Mouse (Mus musculus) kidney, adult 18-20 months (tissue): ENCODE data around the gene Helz2.

Experiments
- DNase-seq: peaks from one replicate; pipeline ENCODE4 v3.0.0; 2021

The Helz2 gene

GRCm38 (mm10) chr2:181241602-181242313 lies at the start of gene Helz2:
Helz2 (minus strand) TSS chr2:181242027.
- DNase-seq = peak; percentile 58

- no peak for DNase-seq
Measured at GRCm38 (mm10) chr2:181290937-181291336, 49.1 kb upstream of the Helz2 start.

GRCm38 (mm10) chr2:181288691-181289090 lies 46.9 kb upstream of the Helz2 start:
- DNase-seq = no peak

- DNase-seq = peak; percentile 93
Measured at GRCm38 (mm10) chr2:181287958-181288350, 46.1 kb upstream of the Helz2 start, which contains the start of gene Gmeb2. Gmeb2 (minus strand) TSS chr2:181288035.

GRCm38 (mm10) chr2:181287338-181287957 lies 45.6 kb upstream of the Helz2 start:
- DNase-seq = peak; percentile 86

GRCm38 (mm10) chr2:181286629-181287337 lies 45.0 kb upstream of the Helz2 start:
- DNase-seq = no peak

GRCm38 (mm10) chr2:181279968-181280367 lies 38.1 kb upstream of the Helz2 start:
- no peak for DNase-seq

GRCm38 (mm10) chr2:181277866-181278265 lies 36.0 kb upstream of the Helz2 start:
- no peak for DNase-seq

GRCm38 (mm10) chr2:181276766-181277165 lies 34.9 kb upstream of the Helz2 start:
- DNase-seq = peak; percentile 39

GRCm38 (mm10) chr2:181274639-181275038 lies 32.8 kb upstream of the Helz2 start:
- no peak for DNase-seq

- no peak for DNase-seq
Measured at GRCm38 (mm10) chr2:181273829-181274228, 32.0 kb upstream of the Helz2 start.

- DNase-seq = no peak
Measured at GRCm38 (mm10) chr2:181272092-181272491, 30.3 kb upstream of the Helz2 start.

- DNase-seq = no peak
Measured at GRCm38 (mm10) chr2:181266839-181267238, 25.0 kb upstream of the Helz2 start.

- DNase-seq = no peak
Measured at GRCm38 (mm10) chr2:181253248-181253647, 11.4 kb upstream of the Helz2 start.

- no peak for DNase-seq
Measured at GRCm38 (mm10) chr2:181251841-181252240, 10.0 kb upstream of the Helz2 start.

- no peak for DNase-seq
Measured at GRCm38 (mm10) chr2:181249217-181249616, 7.4 kb upstream of the Helz2 start.

GRCm38 (mm10) chr2:181245031-181245430 lies 3.2 kb upstream of the Helz2 start:
- no peak for DNase-seq

- peak; percentile 38 for DNase-seq
Measured at GRCm38 (mm10) chr2:181243706-181244394, 2.0 kb upstream of the Helz2 start.

- no peak for DNase-seq
Measured at GRCm38 (mm10) chr2:181242314-181242665, 463 bp upstream of the Helz2 start.

- DNase-seq = no peak
Measured at GRCm38 (mm10) chr2:181240806-181241440, 904 bp downstream of the Helz2 start.

GRCm38 (mm10) chr2:181239261-181239660 lies 2.6 kb downstream of the Helz2 start:
- DNase-seq = no peak

GRCm38 (mm10) chr2:181238861-181239260 lies 3.0 kb downstream of the Helz2 start:
- no peak for DNase-seq

- no peak for DNase-seq
Measured at GRCm38 (mm10) chr2:181238091-181238610, 3.7 kb downstream of the Helz2 start.
